Mouse (Mus musculus) left cerebral cortex, postnatal 25 days (tissue): ENCODE data around the gene Apol7a. TPM values are rescaled to one million over a fixed set of nuclear protein-coding genes. Genes with fewer than 3 reads are reported as not detected.
"Not testable (repeated sequence)": the region's sequence is repeated elsewhere in the genome, so short reads cannot be mapped to it uniquely, and the experiment has no call there.

Source experiments
- DNase-seq, 2 experiments: peaks; one replicate each; pipeline ENCODE4 v3.0.0; 2022; ENCODE audit warnings: low spot score in 2 of 2, mixed read lengths in 1 of 2
- intact Hi-C: fragments of 180-260 bp; cut with DNase I; formaldehyde crosslinking; loops from one replicate; pipeline ENCODE4 v1.15.1; 2025
- total RNA-seq, 2 experiments: library from RNA; stranded (reverse); gene quantifications; 2 replicates each; pipeline ENCODE4 v1.2.3; 2021

Apol7a gene
- under 1 TPM in 1 of 2 experiments, not detected in 1; 0.50 TPM for total RNA-seq

- intact Hi-C loops = not testable (repeated sequence)
- DNase-seq = peak in 1 of 2 experiments; percentile 37
Measured at GRCm38 (mm10) chr15:77399027-77399426, at the start of gene Apol7a. Gene Apol7a, minus strand, starts transcription at chr15:77399110.

- DNase-seq, intact Hi-C loops: not testable (repeated sequence)
Measured at GRCm38 (mm10) chr15:77447392-77447791, 48.5 kb upstream of the Apol7a start, which contains the start of gene Apol7b. Gene Apol7b, minus strand, starts transcription at chr15:77447492.

- DNase-seq, intact Hi-C loops: not testable (repeated sequence)
Measured at GRCm38 (mm10) chr15:77445668-77446067, 46.8 kb upstream of the Apol7a start.

- intact Hi-C loops = not testable (repeated sequence)
- peak; percentile 33 to 82 for DNase-seq
Measured at GRCm38 (mm10) chr15:77444746-77445145, 45.8 kb upstream of the Apol7a start.

- DNase-seq, intact Hi-C loops: not testable (repeated sequence)
Measured at GRCm38 (mm10) chr15:77428690-77429448, 30.0 kb upstream of the Apol7a start.

GRCm38 (mm10) chr15:77422925-77423324, 24.0 kb upstream of the Apol7a start:
- peak in 1 of 2 experiments; percentile 27 for DNase-seq
- intact Hi-C loops = not testable (repeated sequence)

- DNase-seq, intact Hi-C loops: not testable (repeated sequence)
Measured at GRCm38 (mm10) chr15:77419657-77420056, 20.7 kb upstream of the Apol7a start.

GRCm38 (mm10) chr15:77416655-77417333, 17.9 kb upstream of the Apol7a start:
- DNase-seq, intact Hi-C loops: not testable (repeated sequence)

GRCm38 (mm10) chr15:77415653-77416052, 16.7 kb upstream of the Apol7a start:
- DNase-seq, intact Hi-C loops: not testable (repeated sequence)

GRCm38 (mm10) chr15:77412695-77413094, 13.8 kb upstream of the Apol7a start:
- DNase-seq = not testable (repeated sequence)
- intact Hi-C loops = loop anchor here (5.0 kb wide), 1 partner anchor 315 kb away; the partner anchor contains the start of gene Apol9b

GRCm38 (mm10) chr15:77411035-77411434, 12.1 kb upstream of the Apol7a start, which contains the start of gene Apol9a:
Gene Apol9a, minus strand, starts transcription at chr15:77411135.
- DNase-seq = not testable (repeated sequence)
- intact Hi-C loops = loop anchor here (5.0 kb wide), 1 partner anchor 316 kb away; the partner anchor contains the start of gene Apol9b

- DNase-seq, intact Hi-C loops: not testable (repeated sequence)
Measured at GRCm38 (mm10) chr15:77406370-77406769, 7.5 kb upstream of the Apol7a start.

GRCm38 (mm10) chr15:77397450-77398132, 1.3 kb downstream of the Apol7a start:
- peak; percentile 17 to 74 for DNase-seq
- intact Hi-C loops = not testable (repeated sequence)

GRCm38 (mm10) chr15:77393832-77394231, 5.1 kb downstream of the Apol7a start:
- intact Hi-C loops, DNase-seq: not testable (repeated sequence)

GRCm38 (mm10) chr15:77387462-77387861, 11.4 kb downstream of the Apol7a start:
- intact Hi-C loops = no loop called here
- DNase-seq = no peak

- DNase-seq = peak in 1 of 2 experiments; percentile 13
- intact Hi-C loops = no loop called here
Measured at GRCm38 (mm10) chr15:77384340-77385030, 14.4 kb downstream of the Apol7a start.

GRCm38 (mm10) chr15:77382880-77383279, 16.0 kb downstream of the Apol7a start:
- intact Hi-C loops = no loop called here
- no peak for DNase-seq

- intact Hi-C loops = no loop called here
Measured at GRCm38 (mm10) chr15:77382271-77382850, 16.5 kb downstream of the Apol7a start.

GRCm38 (mm10) chr15:77381481-77381880, 17.4 kb downstream of the Apol7a start:
- intact Hi-C loops = no loop called here
- no peak for DNase-seq

More at GRCm38 (mm10) chr15:77382271-77382850, 16.5 kb downstream of the Apol7a start:
- DNase-seq = no peak
